Comparison of ENCODE assay signal across 9 mouse cellular contexts in the genomic region with DNA sequence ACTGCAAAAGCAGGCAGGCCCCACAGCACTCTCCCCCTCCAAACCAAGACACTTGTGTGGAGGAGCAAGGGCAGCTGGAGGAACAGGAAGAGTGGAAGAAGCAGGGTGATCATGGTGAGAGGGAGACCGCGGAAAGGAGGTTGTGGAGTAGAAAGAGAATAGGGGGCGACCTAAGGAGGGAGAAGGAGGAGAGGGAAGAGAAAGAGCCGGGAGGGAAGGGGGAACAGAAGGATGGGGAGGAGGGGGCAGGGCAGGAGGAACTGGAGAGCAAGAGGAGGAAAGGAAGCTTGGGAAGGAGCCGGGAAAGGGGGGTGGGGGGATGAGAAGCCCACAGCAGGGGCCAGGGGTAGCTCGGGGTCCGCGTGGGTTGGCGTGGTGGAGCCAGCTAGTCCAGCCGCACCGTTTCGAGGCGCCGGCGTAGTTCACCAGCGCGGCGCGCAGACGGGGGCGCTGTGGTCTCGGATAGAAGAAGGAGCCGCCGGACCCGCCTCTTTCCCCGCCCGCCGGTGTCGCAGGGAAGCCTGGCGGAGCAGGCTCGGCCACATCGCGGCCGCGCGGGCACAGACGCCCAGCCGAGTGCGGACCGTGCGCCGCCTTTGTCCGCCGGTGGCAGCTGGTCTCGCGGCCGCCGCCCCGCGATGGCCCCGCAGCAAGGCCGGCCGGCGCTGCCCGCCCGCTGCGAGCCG. TPM values are rescaled to one million over a fixed set of nuclear protein-coding genes. Genes with fewer than 3 reads are reported as not detected.
DNase-seq lines count a peak whose midpoint lies in the region; ATAC-seq lines count a peak whose summit lies in the region.
"Had no signal": no experiment of that assay in that cellular context is flagged by ENCODE, and none has a peak within 500 bp of the region (broad histone marks: within the 10 kb centered on the region; RNA-seq: fewer than 3 reads in every experiment).

A gene (plus strand): TSS at position 622 of the 686 bp plus-strand sequence.

- H3K27me3 ChIP-seq in heart, embryonic 13.5 days (replicated peaks): 0 out of 2 replicates have a peak, but pooled peaks cover 4% of the 10 kb centered on the region
- peaks cover 73% of the 10 kb centered on the region for H3K27me3 ChIP-seq in liver, embryonic 12.5 days (replicated peaks)
- no peaks in the 10 kb centered on the region for H3K27me3 ChIP-seq in stomach, embryonic 15.5 days (replicated peaks)

- 0% methylated on average over 58 of the region's 58 CpGs for WGBS in heart, embryonic 13.5 days
- WGBS in liver, embryonic 12.5 days (ENCODE audit: insufficient replicate concordance): 4% methylated on average over 56 of the region's 58 CpGs
- under 1% methylated on average over 57 of the region's 58 CpGs for WGBS in stomach, embryonic 15.5 days

- H3K4me1 ChIP-seq in heart, embryonic 13.5 days: peaks cover 43% of the 10 kb centered on the region
- peaks cover 11% of the 10 kb centered on the region; the same call in 1 of the 2 replicates for H3K4me1 ChIP-seq in liver, embryonic 12.5 days
- H3K4me1 ChIP-seq in stomach, embryonic 15.5 days: peaks cover 27% of the 10 kb centered on the region

- H3K9ac ChIP-seq in heart, embryonic 13.5 days: peak within 1 kb of the TSS; percentile 96
- H3K9ac ChIP-seq in liver, embryonic 12.5 days: peak within 1 kb of the TSS; percentile 60
- peak within 1 kb of the TSS; percentile 81 for H3K9ac ChIP-seq in stomach, embryonic 15.5 days

- H3K4me3 ChIP-seq in heart, embryonic 13.5 days: peak within 1 kb of the TSS; percentile 87
- peak within 1 kb of the TSS; percentile 59 for H3K4me3 ChIP-seq in liver, embryonic 12.5 days
- H3K4me3 ChIP-seq in stomach, embryonic 15.5 days (replicated peaks): peak within 1 kb of the TSS; percentile 81

- H3K4me2 ChIP-seq in heart, embryonic 13.5 days: peak within 1 kb of the TSS; percentile 72
- H3K4me2 ChIP-seq in liver, embryonic 12.5 days: peak within 1 kb of the TSS; percentile 68
- H3K4me2 ChIP-seq in stomach, embryonic 15.5 days: peak within 1 kb of the TSS; percentile 67

- DNase-seq in 3134 (ENCODE audit: extremely low read depth, insufficient read length, low spot score): peak; percentile 78
- peak; percentile 95 for DNase-seq in brain, adult 2 months (ENCODE audit: low read depth, low spot score)
- DNase-seq in fibroblast of lung, adult 2 months (ENCODE audit: low read depth): peak; percentile 40
- DNase-seq in kidney, postnatal 14 days: peak; percentile 94
- peak; percentile 9 to 29 for DNase-seq in natural killer cell, adult 2 months (ENCODE audit: low spot score in 2 of 2)

- H3K9me3 ChIP-seq in heart, embryonic 13.5 days: no peaks in the 10 kb centered on the region
- no peaks in the 10 kb centered on the region for H3K9me3 ChIP-seq in liver, embryonic 12.5 days (replicated peaks)
- H3K9me3 ChIP-seq in stomach, embryonic 15.5 days: no peaks in the 10 kb centered on the region

- peak within 1 kb of the TSS; percentile 91 for H3K27ac ChIP-seq in heart, embryonic 13.5 days (replicated peaks)
- peak within 1 kb of the TSS; percentile 65; the same call in 1 of the 2 replicates for H3K27ac ChIP-seq in liver, embryonic 12.5 days
- peak within 1 kb of the TSS; percentile 89 for H3K27ac ChIP-seq in stomach, embryonic 15.5 days

- peak; percentile 68; the same call in 1 of the 2 replicates for ATAC-seq in heart, embryonic 13.5 days (ENCODE audit: extremely low read depth, insufficient number of reproducible peaks, low FRiP score, low TSS enrichment)
- ATAC-seq in liver, embryonic 12.5 days: peak; percentile 51; the same call in 1 of the 2 replicates
- peak; percentile 83 for ATAC-seq in stomach, embryonic 15.5 days (ENCODE audit: insufficient read depth, low FRiP score, low read depth)

- H3K36me3 ChIP-seq in heart, embryonic 13.5 days: peaks cover 28% of the 10 kb centered on the region
- peaks cover 2% of the 10 kb centered on the region; the same call in 1 of the 2 replicates for H3K36me3 ChIP-seq in liver, embryonic 12.5 days
- peaks cover under 1% of the 10 kb centered on the region; the same call in 1 of the 2 replicates for H3K36me3 ChIP-seq in stomach, embryonic 15.5 days
- H3K36me3 ChIP-seq: G1E had no signal

RNA-seq across cellular contexts. Expression of the gene that starts here (rescaled TPM):
- polyA plus RNA-seq in heart, embryonic 13.5 days (2015; fragmentation: Nextera tagmentation; extraction: Ambion mirVana): 7.1 and 8.3 TPM in 2 replicates
- polyA plus RNA-seq in liver, embryonic 12.5 days (2016; fragmentation: Nextera tagmentation; extraction: Ambion mirVana): 1.6 and 1.9 TPM in 2 replicates
- 8.9 and 9.6 TPM in 2 replicates for polyA plus RNA-seq in stomach, embryonic 15.5 days (2015; fragmentation: Nextera tagmentation; extraction: Ambion mirVana)
- polyA plus RNA-seq: G1E had no signal

Comparison
In these comparisons a context has a peak if more than half of its experiments do, and no peak if none do; other contexts are left out.
1. Peak in every context shown above with its lines: DNase-seq, ATAC-seq, H3K4me3 ChIP-seq and H3K27ac ChIP-seq.
2. DNase-seq: peak in every context shown above with its lines; median percentile 95 in brain, adult 2 months; 94 in kidney, postnatal 14 days; 78 in 3134; 40 in fibroblast of lung, adult 2 months; 19 in natural killer cell, adult 2 months.